Comparison of ENCODE assay signal across 21 mouse cellular contexts in the genomic region with DNA sequence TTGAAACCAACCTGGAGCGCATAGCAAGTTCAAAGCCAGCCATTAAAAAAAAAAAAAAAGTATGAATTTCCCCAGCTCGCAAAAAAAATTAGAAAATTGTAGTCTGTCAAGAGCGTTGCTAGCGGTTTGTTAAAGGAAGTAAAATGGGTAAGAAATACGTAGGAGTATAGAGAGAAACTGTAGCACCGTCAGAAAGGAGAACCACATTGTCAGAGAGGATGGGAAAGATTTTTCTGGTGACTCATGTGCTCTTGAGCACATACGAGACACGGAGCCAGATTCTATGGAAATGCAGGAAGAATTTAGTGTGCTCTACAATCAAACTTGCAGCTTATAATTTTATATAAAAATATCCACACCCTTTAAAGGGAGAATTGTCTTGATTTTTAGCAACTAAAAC. TPM values are rescaled to one million over a fixed set of nuclear protein-coding genes. Genes with fewer than 3 reads are reported as not detected.
DNase-seq lines count a peak whose midpoint lies in the region; ATAC-seq and TF ChIP-seq lines count a peak whose summit lies in the region.
"Had no signal": no experiment of that assay in that cellular context is flagged by ENCODE, and none has a peak within 500 bp of the region (broad histone marks: within the 10 kb centered on the region; RNA-seq: fewer than 3 reads in every experiment).

No protein-coding gene starts in this region.

- no peaks in the 10 kb centered on the region for H3K9me3 ChIP-seq in forebrain, postnatal 0 days (ENCODE audit: low read length)
- H3K9me3 ChIP-seq: embryonic facial prominence, embryonic 10.5 days; forebrain, embryonic 13.5 days; heart, embryonic 10.5 days; heart, embryonic 15.5 days; hindbrain, embryonic 10.5 days; intestine, embryonic 15.5 days had no signal

- peak; percentile 40 for ATAC-seq in frontal cortex, adult (ENCODE audit: low TSS enrichment)
- ATAC-seq in common myeloid progenitor, adult 5-6 weeks (replicated peaks; ENCODE audit: low read depth, poor library complexity, severe bottlenecking) = peak; percentile 73; the same call in 1 of the 2 replicates
- peak; percentile 61 for ATAC-seq in megakaryocyte progenitor cell, adult 5-6 weeks (replicated peaks; ENCODE audit: poor library complexity)
- ATAC-seq in forebrain, postnatal 0 days = no peak
- ATAC-seq: forebrain, embryonic 13.5 days; intestine, embryonic 15.5 days had no signal

- no peak overlapping the region for H3K4me3 ChIP-seq in forebrain, postnatal 0 days (ENCODE audit: low read depth, low read length)
- H3K4me3 ChIP-seq: embryonic facial prominence, embryonic 10.5 days; forebrain, embryonic 13.5 days; heart, embryonic 10.5 days; heart, embryonic 15.5 days; hindbrain, embryonic 10.5 days; intestine, embryonic 15.5 days had no signal

- intact Hi-C loops in gastrocnemius, postnatal 14 days (cut with DNase I; ENCODE audit: low total_unique reads) = no loop called here

- H3K27ac ChIP-seq in forebrain, postnatal 0 days (ENCODE audit: low read depth, low read length) = no peak overlapping the region
- H3K27ac ChIP-seq: embryonic facial prominence, embryonic 10.5 days; forebrain, embryonic 13.5 days; heart, embryonic 10.5 days; heart, embryonic 15.5 days; hindbrain, embryonic 10.5 days; hindbrain, embryonic 14.5 days; intestine, embryonic 15.5 days had no signal

- no peak for TF ChIP-seq CTCF in forebrain, postnatal 0 days (IDR thresholded peaks at IDR 0.05; ENCODE audit: low read depth)

- no peaks in the 10 kb centered on the region for H3K36me3 ChIP-seq in forebrain, postnatal 0 days (ENCODE audit: insufficient read depth)
- H3K36me3 ChIP-seq: heart, embryonic 10.5 days; heart, embryonic 15.5 days; intestine, embryonic 15.5 days had no signal

- H3K9ac ChIP-seq in forebrain, postnatal 0 days = no peak overlapping the region
- H3K9ac ChIP-seq: forebrain, embryonic 13.5 days; heart, embryonic 15.5 days; hindbrain, embryonic 14.5 days; intestine, embryonic 15.5 days had no signal

- no peak for DNase-seq in frontal cortex, adult 2 months (ENCODE audit: extremely low spot score in 1 of 2, low spot score in 1 of 2)
- DNase-seq in 3T3-L1 (ENCODE audit: low read depth, low spot score) = peak; percentile 34
- DNase-seq in forebrain, postnatal 0 days = no peak
- no peak for DNase-seq in gastrocnemius, postnatal 14 days
- DNase-seq in right cerebral cortex, postnatal 25 days = no peak
- DNase-seq: adrenal gland, adult 2 months; adrenal gland, postnatal 25 days; cerebellum, adult 9-10 months; cerebellum, postnatal 25 days; gastrocnemius, postnatal 10 days; heart, postnatal 14 days had no signal

- WGBS in forebrain, postnatal 0 days = 76% methylated on average over 8 of the region's 8 CpGs

- peaks cover 5% of the 10 kb centered on the region for H3K4me1 ChIP-seq in forebrain, postnatal 0 days (ENCODE audit: insufficient read depth)
- H3K4me1 ChIP-seq: heart, embryonic 10.5 days; heart, embryonic 15.5 days; hindbrain, embryonic 10.5 days; intestine, embryonic 15.5 days had no signal

- no peak overlapping the region for H3K4me2 ChIP-seq in forebrain, postnatal 0 days (ENCODE audit: low read depth)
- H3K4me2 ChIP-seq: forebrain, embryonic 13.5 days; heart, embryonic 15.5 days; hindbrain, embryonic 14.5 days; intestine, embryonic 15.5 days had no signal

- no peaks in the 10 kb centered on the region for H3K27me3 ChIP-seq in forebrain, postnatal 0 days (ENCODE audit: insufficient read depth, low read length)
- H3K27me3 ChIP-seq: forebrain, embryonic 13.5 days; heart, embryonic 15.5 days; intestine, embryonic 15.5 days had no signal

RNA-seq across cellular contexts. Expression of a gene that starts 45.9 kb away (rescaled TPM):
- polyA plus RNA-seq in frontal cortex, adult 2 months (2012; rRNA removed) = 35.0 and 37.6 TPM in 2 replicates
- not detected in 2 replicates for total RNA-seq in common myeloid progenitor, adult 5-6 weeks (2017)
- not detected in 2 replicates for total RNA-seq in megakaryocyte progenitor cell, adult 5-6 weeks (2015)
- total RNA-seq in megakaryocyte progenitor cell, adult 5-6 weeks (2017) = not detected in 2 replicates
- total RNA-seq in forebrain, postnatal 0 days (2014; rRNA removed) = 24.4 and 38.1 TPM in 2 replicates
- polyA plus RNA-seq in forebrain, postnatal 0 days (2015; fragmentation: Nextera tagmentation; extraction: Ambion mirVana) = 3.2 and 6.4 TPM in 2 replicates
- 1 to 10 TPM; 2.1 to 2.5 TPM for total RNA-seq in gastrocnemius, postnatal 14 days (2021)
